Mouse (Mus musculus) B cell, adult 62 days (primary cell): ENCODE measurements around the gene Pramef20. TPM values are rescaled to one million over a fixed set of nuclear protein-coding genes. Genes with fewer than 3 reads are reported as not detected.

Experiments
- total RNA-seq: library from RNA; stranded (reverse); gene quantifications from 4 replicates; pipeline ENCODE4 v1.2.4, GENCODE M21; 2023

Pramef20 gene
- not detected in 4 replicates for total RNA-seq

GRCm38 (mm10) chr4:144377911-144378310 lies at the start of gene Pramef20:
Gene Pramef20, minus strand, starts transcription at chr4:144377933.

GRCm38 (mm10) chr4:144408290-144408689 lies 30.6 kb upstream of the Pramef20 start, which contains the start of gene Pramef12:
Gene Pramef12, minus strand, starts transcription at chr4:144408464.

DNA sequence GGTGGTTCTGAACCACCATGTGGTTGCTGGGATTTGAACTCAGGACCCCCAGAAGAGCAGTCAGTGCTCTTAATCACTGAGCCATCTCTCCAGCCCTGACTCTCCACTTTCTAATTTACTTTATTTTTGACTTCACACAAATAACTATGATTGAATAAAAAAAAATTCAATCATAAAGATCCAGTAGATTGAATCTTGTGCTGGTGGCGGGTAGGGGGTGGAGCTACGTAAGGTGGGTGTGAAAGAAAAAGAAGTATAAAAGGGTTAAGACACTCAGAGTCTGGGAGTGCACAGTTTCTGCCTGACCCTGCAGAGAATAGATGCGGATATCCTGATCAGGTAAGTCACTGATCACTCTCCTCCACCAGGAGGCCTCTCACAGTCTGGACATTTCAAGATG lies 20.1 kb downstream of the Pramef20 start, which contains the start of gene Gm13119:
Gene Gm13119, plus strand, starts transcription at position 301 of the 400 bp plus-strand sequence.

GRCm38 (mm10) chr4:144329949-144330348 lies 47.8 kb downstream of the Pramef20 start, which contains the start of gene Gm13128:
Gene Gm13128, plus strand, starts transcription at chr4:144330249.

Other genes with a start within 250 kb of the Pramef20 start
- not detected in 4 replicates for gene Oog3, start 215.3 kb downstream of the Pramef20 start, total RNA-seq
- not detected in 4 replicates for gene Oog2, start 187.2 kb downstream of the Pramef20 start, total RNA-seq
- gene C87977, start 164.6 kb downstream of the Pramef20 start, total RNA-seq: not detected in 4 replicates
- not detected in 4 replicates for gene Pramel5, start 97.4 kb downstream of the Pramef20 start, total RNA-seq
- gene Gm13128, start 47.7 kb downstream of the Pramef20 start, total RNA-seq: not detected in 4 replicates
- not detected in 4 replicates for gene Gm13119, start 20.0 kb downstream of the Pramef20 start, total RNA-seq
- not detected in 4 replicates for gene Pramef12, start 30.5 kb upstream of the Pramef20 start, total RNA-seq
- not detected in 4 replicates for gene 1700012P22Rik, start 60.8 kb upstream of the Pramef20 start, total RNA-seq
- gene Gm9944, start 75.4 kb upstream of the Pramef20 start, total RNA-seq: not detected in 4 replicates
- not detected in 4 replicates for gene Aadacl3, start 85.8 kb upstream of the Pramef20 start, total RNA-seq
- gene 9430007A20Rik, start 141.9 kb upstream of the Pramef20 start, total RNA-seq: not detected in 4 replicates
- gene Gm13124, start 187.2 kb upstream of the Pramef20 start, total RNA-seq: not detected in 4 replicates
- not detected in 4 replicates for gene Aadacl4, start 235.8 kb upstream of the Pramef20 start, total RNA-seq